Mouse (Mus musculus): ENCODE measurements around the gene Sox6.

Gene Sox6

GRCm38 (mm10) chr7:115833701-115834100 is 204.9 kb downstream of the Sox6 start:
- DNase-seq (ENCODE audit: extremely low spot score, low read depth, low spot score) = no peak

DNA sequence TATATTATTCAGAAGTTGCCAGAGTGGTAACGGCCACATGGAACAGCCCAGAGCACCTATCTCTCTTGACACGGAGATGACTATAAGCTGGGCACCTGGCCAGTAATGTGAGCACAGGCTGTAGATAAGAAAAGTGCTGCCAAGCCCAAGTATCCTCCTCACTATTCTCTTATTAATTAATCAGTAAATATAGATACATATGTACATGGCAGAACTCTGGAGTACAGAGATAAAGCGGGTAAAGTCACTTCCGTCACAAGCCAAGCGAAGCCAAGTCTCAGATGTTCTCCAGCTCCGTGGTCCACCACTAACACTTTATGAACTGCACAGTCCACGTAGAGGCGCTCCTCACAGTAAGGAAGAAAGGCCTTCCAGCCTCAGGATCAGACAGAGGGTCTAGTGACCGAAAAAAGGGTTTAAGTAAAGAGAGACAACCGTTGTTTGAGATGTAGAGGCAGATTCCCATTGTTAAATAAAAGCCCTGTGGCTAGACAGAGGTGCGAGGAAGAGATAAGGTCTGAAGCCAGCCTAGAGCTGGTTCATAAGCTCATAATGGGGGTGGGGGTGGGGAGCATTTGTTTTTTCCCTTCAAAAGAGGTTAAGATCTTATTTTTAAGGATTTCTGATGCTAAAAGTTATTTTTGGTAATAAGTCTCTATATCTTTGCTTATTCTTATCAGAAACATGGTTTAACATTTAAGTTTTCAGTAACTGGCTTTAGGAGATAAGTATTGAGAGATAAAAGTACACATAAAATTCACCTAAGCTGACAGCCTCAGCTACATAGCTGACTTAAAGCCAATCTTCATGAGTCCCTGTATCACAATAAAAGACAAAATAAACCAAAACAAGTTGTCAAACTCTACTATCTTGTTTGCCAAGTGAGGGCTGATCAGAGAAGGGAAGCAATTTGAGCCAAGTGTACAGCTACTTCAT is 207.4 kb downstream of the Sox6 start:
- no peak for DNase-seq (ENCODE audit: extremely low spot score, low read depth, low spot score)

DNA sequence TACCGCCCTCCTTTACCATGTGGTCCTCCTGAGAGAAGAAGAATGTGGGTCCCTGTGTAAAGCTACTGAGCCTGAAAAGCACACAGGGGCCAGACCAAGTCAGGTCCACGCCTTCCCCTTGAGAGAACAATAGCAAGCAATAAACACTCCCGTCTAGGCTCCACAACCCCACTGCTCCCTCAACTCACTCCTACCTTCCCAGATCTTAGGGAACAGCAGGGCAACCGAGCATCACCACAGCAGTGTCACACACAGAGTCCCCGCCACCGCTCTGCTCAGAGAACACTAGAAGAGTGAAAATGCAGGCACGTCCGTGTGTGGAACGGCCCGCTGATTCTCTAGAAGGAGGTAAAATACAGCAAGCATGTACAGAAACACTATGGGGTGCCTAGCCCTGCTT is 208.2 kb downstream of the Sox6 start:
- DNase-seq (ENCODE audit: extremely low spot score, low read depth, low spot score) = no peak

- DNase-seq (ENCODE audit: extremely low spot score, low read depth, low spot score) = no peak
Observed at GRCm38 (mm10) chr7:115829756-115830155, 208.8 kb downstream of the Sox6 start.

DNA sequence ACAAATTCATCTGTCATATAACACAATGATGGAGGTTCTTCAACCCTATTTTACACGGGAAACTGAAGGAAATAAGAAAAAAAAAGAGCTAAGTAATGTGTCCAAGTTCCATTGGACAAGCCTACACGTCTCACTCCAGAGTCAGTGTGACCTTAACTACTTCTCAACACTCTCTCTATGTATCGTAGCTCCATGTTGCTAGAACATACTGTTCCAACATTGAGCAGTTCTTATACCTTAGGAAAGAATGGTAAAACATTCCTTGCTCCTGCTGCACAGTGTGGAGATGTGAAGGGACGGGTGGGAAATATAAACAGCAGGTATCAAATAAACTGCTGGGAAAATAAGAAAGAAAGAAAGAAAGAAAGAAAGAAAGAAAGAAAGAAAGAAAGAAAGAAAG is 209.3 kb downstream of the Sox6 start:
- DNase-seq (ENCODE audit: extremely low spot score, low read depth, low spot score) = no peak

GRCm38 (mm10) chr7:115825295-115825694 is 213.3 kb downstream of the Sox6 start:
- DNase-seq (ENCODE audit: extremely low spot score, low read depth, low spot score) = no peak

- DNase-seq (ENCODE audit: extremely low spot score, low read depth, low spot score) = no peak
Observed at GRCm38 (mm10) chr7:115824621-115825256, 213.9 kb downstream of the Sox6 start.

GRCm38 (mm10) chr7:115819136-115819535 is 219.5 kb downstream of the Sox6 start:
- DNase-seq (ENCODE audit: extremely low spot score, low read depth, low spot score) = no peak

DNA sequence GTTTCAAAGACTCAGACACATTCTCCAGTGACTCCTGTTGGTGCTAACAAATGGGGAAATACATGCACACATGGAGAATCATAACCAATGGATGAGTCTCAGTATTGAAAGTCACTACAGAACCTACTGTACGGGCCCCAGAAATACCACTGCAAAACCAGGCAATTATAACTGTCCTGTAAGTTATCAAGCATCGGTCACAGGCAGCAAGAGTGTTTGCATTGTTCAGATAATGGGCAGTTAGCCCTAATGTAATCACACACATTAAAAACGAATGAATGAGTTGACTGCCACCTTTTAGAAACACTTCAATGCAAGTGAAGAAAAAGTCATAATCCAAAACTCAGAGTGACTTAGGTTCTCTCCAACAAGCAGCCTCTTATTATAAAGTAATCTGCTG is 235.3 kb downstream of the Sox6 start:
- DNase-seq (ENCODE audit: extremely low spot score, low read depth, low spot score) = no peak

- DNase-seq (ENCODE audit: extremely low spot score, low read depth, low spot score) = no peak
Observed at GRCm38 (mm10) chr7:115794139-115794858, 244.3 kb downstream of the Sox6 start.

- DNase-seq (ENCODE audit: extremely low spot score, low read depth, low spot score) = no peak
Observed at GRCm38 (mm10) chr7:115792841-115793240, 245.8 kb downstream of the Sox6 start.

DNA sequence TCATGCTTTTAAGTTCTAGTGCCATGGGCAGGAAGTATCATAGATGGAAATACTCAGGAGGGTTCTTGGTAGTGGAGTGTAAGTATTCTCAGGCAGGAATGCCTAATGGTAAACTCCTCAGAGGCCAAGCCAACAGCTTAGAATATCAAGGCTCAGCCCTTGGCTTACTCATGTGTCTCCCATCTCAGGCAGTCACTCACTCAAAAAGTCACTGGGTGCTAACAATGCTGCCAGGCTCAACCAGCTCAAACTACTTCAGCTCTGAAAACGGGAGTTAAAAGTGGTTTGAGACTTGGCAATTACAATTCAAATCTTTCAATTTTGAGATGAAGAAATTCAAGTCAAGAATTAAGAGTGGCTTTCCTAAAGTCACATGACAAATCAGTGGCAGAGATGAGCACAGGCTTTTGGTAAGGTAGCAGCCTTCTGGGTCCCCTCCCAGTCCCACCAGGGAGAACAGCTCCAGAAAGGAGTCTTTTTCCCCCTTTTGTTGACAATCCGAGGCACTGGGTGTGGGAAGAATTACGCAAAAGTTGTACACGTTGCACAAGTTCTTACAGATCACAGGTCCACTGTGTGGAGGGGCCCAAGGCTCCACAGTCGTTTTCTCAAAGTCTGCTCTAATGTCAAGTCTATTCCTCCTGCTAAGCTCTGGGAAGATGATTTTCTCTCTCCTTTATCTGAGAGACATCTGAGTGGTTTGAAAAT is 249.3 kb downstream of the Sox6 start:
- DNase-seq (ENCODE audit: extremely low spot score, low read depth, low spot score) = no peak

DNA sequence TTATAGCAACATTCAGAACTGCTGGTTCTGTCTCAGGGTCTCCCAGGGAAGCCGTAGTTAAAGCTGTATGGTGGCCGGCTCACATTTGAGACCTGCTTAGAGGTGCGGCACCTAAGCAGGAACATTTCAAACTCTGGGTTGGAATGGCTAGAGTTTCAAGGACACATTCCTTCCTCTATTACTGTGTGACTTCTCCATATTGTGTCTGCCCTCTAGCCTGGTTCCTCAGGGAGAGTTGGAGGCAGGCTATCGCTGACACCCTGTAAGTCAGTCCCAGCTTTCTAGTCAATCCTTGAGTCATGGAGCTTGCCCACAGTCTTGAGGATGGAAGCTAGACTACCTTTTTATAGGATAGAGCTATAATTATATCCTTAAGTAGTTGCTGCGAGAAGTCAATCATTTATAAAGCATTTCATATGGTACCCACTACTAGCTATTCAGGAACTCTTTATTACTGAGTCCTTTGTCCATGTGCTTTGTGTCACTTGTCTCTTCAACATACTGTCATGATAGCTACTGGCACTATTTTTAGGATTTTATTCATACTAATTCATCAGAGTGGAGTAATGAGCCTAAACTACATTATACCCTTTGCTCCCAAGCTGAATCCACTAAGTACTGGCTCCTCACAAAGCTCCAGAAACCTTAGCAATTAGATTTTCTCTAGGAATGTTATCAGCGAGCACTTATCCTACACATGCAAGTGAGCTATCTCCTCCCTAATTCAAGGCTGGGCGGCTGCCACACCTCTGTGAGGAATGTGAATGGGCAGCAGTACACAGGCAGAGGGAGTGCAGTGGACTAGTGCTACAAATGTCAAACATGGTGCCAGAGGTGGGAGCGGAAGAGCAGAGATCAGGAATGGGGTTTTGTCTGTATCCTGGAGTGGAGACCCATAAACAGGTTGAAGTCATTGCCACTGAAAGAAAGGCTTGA is 254.3 kb downstream of the Sox6 start:
- DNase-seq (ENCODE audit: extremely low spot score, low read depth, low spot score) = no peak

- no peak for DNase-seq (ENCODE audit: extremely low spot score, low read depth, low spot score)
Observed at GRCm38 (mm10) chr7:115780148-115780547, 258.4 kb downstream of the Sox6 start.

DNA sequence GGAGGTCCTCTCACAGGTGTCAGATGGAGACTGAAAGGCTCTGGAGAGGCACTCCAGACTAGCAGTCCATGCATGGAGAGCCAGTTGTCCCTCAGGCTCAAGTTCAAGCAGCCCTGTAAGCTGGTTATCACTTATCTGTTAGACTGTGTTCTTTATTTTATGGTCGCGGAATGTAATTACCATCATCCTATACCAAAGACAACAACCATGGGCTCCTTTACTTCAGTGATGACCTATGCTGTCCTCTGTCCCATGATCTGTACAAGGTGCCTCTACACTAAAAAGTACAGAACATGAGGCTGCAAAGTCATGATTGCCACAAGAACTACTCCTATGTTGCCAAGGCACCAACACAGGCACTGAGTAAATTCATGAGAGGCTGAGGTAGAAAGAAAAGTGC is 259.1 kb downstream of the Sox6 start:
- no peak for DNase-seq (ENCODE audit: extremely low spot score, low read depth, low spot score)

- DNase-seq (ENCODE audit: extremely low spot score, low read depth, low spot score) = no peak
Observed at GRCm38 (mm10) chr7:115776736-115777135, 261.9 kb downstream of the Sox6 start.

DNA sequence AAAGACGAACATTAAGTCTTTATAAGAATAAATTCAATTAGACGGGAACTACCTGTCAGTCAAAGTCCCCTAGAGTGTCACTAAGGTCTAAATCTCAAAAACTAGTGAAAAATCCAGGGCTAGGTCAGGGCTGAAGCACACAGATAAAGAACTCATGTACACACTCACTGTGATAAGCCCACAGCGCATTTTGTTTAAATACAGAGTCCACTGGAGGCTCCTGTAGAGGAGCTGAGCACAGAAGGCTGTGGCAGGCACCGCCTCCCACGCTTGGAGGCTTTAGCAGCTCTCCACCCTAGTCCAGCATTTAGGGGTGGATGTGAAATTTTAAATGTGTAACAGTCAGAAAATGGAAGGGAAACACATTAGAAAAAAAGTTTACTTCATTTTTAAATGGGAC is 262.3 kb downstream of the Sox6 start:
- no peak for DNase-seq (ENCODE audit: extremely low spot score, low read depth, low spot score)

DNA sequence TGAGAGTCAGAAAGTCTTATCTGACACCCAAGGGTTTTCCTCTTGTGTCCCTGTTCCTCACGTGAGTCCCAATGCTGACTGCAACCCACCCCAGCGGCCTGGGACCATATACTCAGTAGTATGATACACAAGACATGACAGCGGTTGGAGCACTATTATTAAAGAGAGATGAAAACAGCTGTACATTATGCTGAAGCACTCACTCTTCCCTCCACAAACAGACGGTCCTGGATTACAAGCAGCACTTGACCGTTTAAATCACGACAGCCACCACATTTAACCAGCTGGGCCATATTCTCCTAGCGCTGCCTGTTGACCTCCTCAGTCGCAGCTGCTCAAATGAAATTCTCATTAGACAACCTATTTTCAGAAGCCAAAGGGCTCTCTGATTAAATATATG is 272.3 kb downstream of the Sox6 start:
- no peak for DNase-seq (ENCODE audit: extremely low spot score, low read depth, low spot score)

DNA sequence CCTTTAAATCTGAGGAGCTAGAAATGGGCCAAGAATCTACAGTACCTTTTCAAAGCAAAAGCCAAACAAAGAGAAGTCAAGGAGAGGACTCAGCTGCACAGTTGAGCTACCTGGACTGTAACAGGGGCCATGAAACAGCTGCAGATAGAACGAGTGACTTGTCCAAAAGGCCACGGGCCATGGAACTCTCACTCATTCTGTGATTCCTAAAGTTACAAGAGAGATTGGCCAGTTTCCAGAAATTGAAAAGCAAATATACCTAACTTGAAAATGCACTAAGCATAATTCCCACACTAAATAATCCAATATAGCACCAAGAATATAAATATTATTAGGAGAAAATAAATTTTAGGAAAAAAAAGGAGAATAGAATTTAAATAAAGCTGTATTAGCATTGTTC is 274.7 kb downstream of the Sox6 start:
- DNase-seq (ENCODE audit: extremely low spot score, low read depth, low spot score) = no peak

DNA sequence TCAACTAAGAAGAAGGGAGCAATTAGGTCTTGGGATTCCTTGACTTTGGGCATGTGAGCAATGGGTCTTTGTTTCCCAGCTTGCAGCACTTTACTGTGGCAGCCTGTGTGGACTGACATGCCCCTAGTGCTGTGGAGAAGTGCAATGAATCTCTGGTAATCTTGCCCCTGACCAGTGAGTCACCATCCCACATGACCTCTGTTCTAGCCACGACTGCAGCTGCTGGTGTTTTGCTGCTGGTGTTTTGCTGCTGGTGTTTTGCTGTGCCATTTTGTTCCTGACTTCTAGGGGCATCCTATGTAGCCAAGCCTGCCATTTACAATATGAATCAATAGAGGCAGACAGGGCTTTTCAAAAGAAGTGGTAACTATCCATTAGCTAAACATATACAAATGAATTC is 280.4 kb downstream of the Sox6 start:
- no peak for DNase-seq (ENCODE audit: extremely low spot score, low read depth, low spot score)

All from hindlimb bud, embryonic 11.5 days (tissue).